Mouse (Mus musculus) A20 (cell line): ENCODE data around the gene Thyn1.
A peak's percentile ranks its signal among the peaks of the same experiment; 100 is the strongest.

Experiments used
- DNase-seq: peaks from one replicate; pipeline ENCODE4 v3.0.0-alpha.2; 2011; ENCODE audit warnings: low read depth, low spot score

The Thyn1 gene

DNA sequence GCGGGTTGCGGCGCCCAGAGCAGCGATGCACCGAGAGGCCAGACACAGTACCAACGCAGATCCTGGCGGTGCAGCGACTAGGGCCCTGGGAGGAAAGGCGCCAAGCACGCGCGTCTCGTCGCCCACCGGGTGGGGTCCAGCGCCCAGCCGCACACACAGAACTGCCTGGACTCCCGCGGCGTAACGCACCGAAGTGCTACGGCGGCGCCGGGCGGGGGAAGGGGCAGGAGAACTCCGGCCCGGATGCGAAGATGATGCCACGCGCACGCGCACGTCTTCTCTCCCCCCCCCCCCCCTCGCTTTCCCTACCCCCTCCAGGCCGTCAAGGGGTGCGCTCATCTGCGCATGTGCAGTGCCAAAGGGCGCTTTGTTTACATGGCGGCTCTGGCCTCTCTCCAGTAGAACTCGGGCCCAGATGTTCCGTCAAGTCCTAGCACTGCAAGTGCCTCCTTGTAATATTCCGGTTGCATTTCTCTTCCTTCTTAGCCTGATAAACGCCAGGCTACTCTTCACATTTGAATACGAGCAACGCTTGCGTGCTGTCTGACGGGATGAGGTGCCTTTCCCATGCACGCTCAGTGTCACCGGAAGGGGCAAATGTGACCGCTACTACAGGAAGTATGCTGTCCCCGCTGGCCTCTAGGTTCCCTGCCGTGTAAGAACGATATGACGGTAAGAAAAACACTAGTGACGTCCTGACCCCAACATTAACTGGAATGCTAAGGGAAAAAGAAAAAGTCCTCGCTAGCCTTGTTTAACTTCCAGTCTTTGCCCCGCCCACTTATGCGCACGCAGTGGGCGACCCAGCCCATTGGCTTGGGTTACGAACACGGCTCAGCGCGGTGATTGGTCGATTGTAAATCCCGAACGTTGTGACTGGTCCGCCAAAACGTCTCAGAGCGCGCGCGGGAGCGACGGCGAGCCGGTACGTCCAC is 30.6 kb downstream of the Thyn1 start, which contains the start of the genes Vps26b and Ncapd3:
TSS of gene Vps26b (minus strand) at position 238 of the 935 bp plus-strand sequence.
TSS of gene Ncapd3 (plus strand) at position 348 of the 935 bp plus-strand sequence.
- DNase-seq: peak; percentile 97

DNA sequence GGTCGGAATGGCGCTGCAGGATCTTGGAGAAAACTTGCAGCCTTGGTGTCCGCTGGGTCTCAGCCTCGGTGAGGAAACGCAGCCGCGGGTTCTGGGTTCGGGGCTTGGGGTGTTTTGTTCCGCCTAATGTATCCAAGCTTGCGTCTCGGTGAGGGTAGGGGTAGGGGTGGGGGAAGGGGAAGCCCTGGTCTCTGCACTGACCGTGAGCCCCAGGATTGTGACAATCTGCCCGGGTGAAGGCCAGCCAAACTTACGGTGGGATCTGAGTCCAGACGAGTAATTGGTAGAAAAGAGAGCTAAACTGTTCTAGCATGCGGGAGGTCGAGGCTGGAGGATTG is 31.2 kb downstream of the Thyn1 start:
- no peak for DNase-seq

DNA sequence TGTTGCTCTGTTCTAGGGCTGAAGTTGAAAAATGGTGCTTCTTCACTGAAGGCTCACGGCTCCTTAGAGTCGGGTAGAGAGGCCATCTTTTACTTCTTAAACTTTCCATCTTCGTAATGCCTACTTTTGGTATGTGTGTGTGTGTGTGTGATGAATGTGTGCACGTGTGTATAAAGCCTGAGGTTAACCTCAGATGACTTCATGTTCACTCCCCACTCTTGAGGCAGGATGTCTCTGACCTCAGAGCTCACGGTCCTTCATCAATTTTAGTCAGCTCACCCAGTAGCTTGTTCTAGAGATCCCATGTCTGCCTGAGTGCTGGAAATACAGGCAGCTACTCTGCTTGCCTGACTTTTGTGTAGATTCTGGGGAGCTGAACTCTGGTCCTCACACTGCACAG is 44.4 kb downstream of the Thyn1 start:
- DNase-seq: no peak

DNA sequence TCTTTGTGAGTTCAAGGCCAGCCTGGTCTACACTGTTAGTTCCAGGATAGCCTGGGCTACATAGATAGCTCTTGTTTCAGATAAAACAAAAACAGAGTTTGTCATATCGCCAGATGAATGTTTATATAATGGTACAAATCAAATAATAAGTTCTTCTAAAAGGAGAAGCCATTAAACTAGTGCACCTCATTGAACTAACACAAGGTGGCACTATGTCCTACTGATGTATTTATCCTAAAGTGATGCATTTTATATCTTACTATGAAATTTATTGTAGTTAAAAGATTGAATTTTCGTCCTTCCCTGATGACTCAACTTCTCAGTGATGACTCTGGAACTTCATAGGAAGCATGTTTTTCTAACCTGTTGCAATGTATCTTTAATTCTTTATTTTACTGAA is 50.0 kb downstream of the Thyn1 start:
- no peak for DNase-seq
